Mouse (Mus musculus): ENCODE data around the gene Slc22a3.

Slc22a3 gene

DNA sequence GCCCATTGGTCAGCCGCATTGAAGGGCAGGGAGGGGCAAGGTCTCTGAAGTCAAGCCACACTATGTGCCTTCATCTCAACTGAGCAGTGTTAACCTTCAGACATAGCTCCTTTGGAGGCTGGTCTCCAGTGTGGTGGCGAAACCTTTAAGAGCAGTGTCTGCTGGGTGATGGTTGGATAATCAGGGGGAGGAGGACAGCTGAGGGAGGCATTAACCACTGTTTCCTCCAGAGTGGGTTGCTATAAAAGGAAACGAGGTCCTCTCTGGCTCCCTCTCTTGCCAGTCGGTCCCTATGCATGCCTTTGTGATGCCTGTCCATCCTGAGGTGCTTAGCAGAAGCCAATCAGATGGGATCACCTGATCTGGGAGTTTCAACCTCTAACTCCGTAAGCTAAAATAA lies 38.8 kb downstream of the Slc22a3 start:
- no peak for DNase-seq (ENCODE audit: low spot score in 2 of 2)

GRCm38 (mm10) chr17:12467642-12468041 lies 39.9 kb downstream of the Slc22a3 start:
- no peak for DNase-seq (ENCODE audit: low spot score in 2 of 2)

DNA sequence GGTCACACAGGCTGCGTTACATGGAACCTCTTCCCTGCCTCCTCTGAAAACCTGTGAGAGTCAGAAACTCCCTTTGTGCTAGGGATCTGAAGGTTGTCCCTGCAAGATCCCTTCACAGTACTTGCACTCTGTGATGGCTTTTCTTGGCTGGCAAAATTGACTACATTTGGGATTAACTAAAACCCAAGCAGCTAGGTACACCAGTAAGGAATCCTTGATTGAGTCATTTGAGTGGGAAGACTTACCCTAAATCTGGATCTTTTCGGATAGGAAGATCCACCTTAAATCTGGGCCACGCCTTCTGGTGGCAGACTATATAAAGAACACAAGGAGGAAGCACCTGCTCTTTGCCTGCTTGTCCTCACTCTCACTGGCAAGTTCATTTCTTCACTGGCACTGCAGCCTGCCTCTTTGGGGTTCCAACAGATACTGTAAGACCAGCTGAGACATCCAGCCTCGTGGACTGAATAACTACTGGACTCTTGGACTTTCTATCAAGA lies 41.0 kb downstream of the Slc22a3 start:
- no peak for DNase-seq (ENCODE audit: low spot score in 2 of 2)

GRCm38 (mm10) chr17:12461168-12461567 lies 46.3 kb downstream of the Slc22a3 start:
- no peak for DNase-seq (ENCODE audit: low spot score in 2 of 2)

DNA sequence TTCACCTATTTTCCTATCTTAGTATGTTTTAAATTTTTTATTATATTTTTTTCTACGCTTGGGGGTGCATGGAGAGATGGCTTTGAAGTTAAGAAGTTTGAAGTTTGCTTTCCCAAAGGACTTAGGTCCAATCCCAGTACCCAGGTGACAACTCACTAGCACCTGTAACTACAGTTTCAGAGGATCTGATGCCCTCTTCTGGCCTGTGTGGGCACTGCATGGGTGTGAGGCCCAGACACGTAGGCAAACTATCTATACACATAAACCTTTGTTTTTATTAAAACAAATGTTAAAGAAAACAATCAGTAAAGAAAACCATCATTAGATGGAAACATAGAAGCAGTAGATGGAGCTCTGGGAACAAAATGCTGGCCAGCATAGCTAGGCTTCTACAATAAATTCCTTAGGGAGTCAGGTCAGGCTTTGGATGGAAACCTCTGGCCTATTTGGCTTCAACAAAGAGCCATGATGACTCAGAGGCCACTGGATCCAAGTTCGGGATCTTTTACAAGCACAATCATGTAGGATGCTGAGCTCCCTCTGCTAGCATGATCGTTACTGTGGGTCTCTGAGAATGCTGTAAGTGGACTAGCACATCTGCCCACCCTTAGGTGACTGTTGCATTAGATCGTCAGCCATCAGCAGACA lies 52.2 kb downstream of the Slc22a3 start:
- peak in 1 of 2 experiments; percentile 65 for DNase-seq (ENCODE audit: low spot score in 2 of 2)

- no peak for DNase-seq (ENCODE audit: low spot score in 2 of 2)
These were observed 53.8 kb downstream of the Slc22a3 start for GRCm38 (mm10) chr17:12453691-12454090.

DNA sequence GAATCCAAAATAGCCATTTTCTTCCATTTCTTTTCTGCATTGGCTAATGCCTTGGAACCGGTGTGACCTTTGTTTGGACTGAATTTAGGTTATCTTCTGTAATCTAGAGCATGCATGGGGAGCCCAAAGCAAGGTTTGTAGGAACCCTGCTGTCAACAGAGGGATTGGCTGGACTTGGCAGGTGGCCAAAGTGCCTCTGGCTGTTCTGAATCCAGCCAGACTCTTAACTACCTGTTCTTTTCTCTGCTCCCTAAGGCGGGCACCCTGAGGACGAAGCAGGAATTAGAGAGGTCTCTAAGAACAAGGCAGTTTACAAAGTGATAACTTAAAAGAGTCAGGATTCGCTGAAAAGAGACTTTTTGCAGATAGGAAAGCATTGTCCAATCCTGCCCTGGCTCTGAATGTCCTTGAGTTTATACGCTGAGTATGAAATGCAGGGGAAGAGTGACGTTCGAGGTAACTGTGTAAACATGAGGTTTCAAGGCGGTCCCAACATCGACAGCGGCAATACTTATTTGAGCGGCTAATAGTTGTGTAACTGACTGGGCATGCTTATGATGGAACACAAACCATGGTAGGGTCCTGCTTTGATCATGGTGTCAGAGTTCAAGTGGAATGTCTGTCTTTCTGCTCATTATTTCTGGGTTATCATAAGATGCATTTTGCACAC lies 54.5 kb downstream of the Slc22a3 start:
- no peak for DNase-seq (ENCODE audit: low spot score in 2 of 2)

DNA sequence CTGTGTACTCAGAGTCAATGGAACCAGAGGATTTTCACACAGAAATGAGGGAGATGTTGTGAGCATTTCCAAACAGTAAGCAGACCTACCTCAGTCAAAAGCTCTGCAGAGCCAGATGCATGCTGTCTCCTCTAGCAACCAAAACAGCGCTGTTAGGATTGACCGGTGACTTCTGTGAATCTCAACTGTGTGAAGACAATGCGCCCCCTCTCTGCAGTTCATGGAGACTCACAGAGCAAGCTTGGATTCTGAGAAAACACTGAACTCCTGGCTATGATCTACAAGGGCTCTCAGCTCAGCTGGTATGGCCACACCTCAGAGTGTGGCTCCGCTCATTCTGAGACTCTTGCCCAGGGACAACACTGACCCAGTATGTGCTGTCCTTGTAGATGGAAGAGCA lies 56.3 kb downstream of the Slc22a3 start:
- DNase-seq (ENCODE audit: low spot score in 2 of 2) = no peak

DNA sequence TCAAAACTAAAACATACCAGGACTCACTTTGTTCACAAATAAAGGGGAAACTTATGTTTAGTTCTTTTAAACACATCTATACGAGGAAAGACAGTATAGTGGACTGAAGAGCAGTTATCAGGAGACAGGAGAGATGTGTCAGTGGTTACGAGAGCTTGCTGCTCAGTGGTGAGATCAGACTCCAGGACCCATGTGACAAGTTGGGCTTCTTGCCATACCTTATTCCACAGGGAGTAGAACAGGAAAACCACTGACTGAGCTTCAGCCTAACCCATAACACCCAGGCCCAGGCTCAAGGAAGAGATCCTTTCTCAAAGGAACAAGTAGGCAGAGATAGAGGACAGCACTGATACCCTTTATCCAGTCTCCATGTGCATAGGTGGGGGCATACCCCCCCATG lies 62.9 kb downstream of the Slc22a3 start:
- DNase-seq (ENCODE audit: low spot score in 2 of 2) = no peak

DNA sequence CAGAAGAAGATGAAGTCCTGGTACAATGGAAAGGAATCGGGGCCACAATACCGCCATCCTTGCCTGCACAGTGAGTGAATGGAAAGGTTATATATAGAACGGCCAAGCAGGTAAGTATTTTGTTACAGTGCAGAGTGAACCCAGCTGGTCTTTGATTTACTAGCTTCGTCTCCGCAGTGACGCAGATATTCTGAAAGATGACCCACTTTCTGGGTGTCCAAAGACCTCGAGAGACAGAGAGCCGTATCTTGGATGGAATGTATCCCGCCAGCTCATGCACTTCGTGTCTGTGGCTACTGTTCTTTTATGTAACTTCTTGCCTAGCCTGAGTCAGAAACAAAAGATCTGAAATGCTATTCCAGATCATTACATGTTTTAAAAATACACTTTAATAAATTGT lies 69.7 kb downstream of the Slc22a3 start:
- DNase-seq (ENCODE audit: low spot score in 2 of 2) = no peak

GRCm38 (mm10) chr17:12431707-12432106 lies 75.8 kb downstream of the Slc22a3 start:
- DNase-seq (ENCODE audit: low spot score in 2 of 2) = no peak

DNA sequence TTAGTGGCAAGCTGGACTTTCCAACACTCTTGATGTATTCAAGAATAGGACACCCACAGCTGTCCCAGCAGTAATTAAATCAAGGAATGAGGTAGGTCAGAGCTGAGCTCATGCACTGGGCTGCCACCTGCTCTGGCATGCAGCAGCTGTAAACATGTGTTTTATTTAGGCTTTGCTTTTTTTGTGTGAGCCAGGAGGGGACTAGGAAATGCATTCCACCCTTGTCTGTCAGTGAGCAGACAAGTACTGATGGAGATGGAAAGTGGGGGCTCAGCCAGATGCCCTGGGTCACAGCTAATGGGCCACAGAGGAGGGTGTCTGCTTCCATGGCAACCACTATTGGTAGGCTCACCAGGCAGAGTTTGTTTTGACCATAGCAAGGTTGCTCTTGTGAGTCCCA lies 79.1 kb downstream of the Slc22a3 start:
- DNase-seq (ENCODE audit: low spot score in 2 of 2) = no peak

DNA sequence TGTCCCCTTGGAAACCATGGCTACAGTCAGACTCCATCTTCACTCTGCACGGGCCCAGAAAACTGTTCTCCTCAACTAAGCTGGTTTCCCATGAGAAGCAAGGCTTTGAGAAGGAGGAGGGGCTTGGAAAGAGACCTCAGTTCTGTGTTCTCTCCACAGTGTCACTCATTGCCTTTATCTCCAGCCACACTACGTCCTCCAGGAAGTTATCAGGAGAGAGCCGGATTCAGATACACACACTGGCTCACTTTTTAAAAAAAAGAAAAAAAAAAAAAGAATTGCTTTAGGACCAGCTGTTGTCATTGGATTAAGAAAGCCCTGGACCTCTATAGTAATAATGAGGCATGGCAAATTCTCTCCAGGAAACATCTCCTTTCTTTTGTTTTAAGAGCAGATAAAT lies 80.3 kb downstream of the Slc22a3 start:
- no peak for DNase-seq (ENCODE audit: low spot score in 2 of 2)

DNA sequence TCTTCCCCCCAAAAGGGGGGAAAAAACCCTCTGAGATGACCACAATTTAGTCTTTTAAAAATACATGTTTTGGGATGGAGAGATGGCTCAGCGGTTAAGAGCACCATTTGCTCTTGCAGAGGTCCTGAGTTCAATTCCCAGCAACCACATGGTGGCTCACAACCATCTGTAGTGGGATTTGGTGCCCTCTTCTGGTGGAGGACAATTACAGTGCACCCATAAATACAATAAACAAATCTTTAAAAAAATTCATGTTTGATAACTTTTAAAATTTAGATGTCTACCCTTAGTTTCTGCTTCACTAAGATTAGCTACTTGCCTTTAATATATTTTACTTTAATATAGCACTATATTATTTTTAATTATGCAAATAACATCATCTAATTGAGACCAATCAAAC lies 85.4 kb downstream of the Slc22a3 start:
- DNase-seq (ENCODE audit: low spot score in 2 of 2) = no peak

DNA sequence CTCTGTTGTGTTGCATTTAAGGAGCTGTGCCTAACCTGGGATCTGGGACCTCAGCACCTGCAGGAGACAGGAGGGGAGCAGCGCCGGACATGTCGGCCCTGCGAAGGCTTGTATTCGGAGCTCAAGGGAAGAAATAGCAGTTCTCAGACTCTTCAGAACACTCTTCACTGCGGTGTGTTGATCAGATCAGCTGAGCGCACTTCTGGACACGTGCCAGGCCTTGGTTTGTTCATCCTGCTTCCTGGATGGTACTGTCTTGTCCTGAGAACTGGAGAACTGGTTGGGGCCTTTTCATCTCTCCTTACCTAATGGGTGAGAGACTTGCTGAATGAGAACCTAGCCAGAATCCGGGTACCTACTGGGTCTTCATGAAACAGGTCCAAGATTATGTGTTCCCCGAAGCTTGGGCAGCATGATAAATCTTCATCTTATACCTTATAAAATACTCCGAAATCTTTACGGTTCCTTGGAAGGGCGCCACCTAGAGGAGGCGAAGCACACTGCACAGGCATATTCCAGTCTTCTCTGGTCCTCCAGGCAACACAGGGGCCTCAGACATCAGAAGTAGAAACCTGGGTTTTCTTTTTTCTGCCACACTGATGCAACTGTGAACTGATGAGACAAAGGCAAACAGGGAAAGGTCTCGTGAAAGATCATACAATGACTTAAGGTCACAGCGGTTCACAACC lies 86.5 kb downstream of the Slc22a3 start:
- no peak for DNase-seq (ENCODE audit: low spot score in 2 of 2)

DNA sequence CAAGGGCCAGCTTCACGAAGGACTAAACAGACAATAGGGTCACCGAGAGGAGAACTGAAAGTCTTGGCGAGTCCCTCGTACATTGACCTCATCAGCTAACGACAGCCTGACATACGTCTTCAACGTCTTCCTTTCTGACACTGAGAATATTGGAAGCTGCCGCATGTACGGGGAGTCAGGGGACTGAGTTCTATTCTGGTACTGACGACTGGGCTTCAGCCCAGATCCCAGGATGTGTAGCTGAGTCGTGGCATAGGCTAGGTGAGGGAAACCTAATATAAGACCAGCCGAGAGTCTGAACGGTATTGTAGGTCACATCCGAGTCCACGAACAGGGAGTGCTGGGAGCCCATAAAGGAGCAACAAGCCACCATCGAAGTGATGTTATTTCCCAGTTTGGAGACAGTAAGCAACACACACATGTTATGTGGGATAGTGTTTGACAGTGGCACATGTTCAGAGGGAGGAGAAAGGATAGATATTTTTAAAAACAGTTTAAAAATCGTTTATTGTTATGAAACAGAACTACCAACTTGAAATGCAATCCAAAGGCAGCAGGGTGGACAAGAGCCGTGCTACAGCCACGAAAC lies 87.9 kb downstream of the Slc22a3 start:
- DNase-seq (ENCODE audit: low spot score in 2 of 2) = no peak

GRCm38 (mm10) chr17:12416250-12416895 lies 91.1 kb downstream of the Slc22a3 start:
- peak; percentile 67 to 86 for DNase-seq (ENCODE audit: low spot score in 2 of 2)

- DNase-seq (ENCODE audit: low spot score in 2 of 2) = no peak
These were observed 91.8 kb downstream of the Slc22a3 start for GRCm38 (mm10) chr17:12415741-12416140.

DNA sequence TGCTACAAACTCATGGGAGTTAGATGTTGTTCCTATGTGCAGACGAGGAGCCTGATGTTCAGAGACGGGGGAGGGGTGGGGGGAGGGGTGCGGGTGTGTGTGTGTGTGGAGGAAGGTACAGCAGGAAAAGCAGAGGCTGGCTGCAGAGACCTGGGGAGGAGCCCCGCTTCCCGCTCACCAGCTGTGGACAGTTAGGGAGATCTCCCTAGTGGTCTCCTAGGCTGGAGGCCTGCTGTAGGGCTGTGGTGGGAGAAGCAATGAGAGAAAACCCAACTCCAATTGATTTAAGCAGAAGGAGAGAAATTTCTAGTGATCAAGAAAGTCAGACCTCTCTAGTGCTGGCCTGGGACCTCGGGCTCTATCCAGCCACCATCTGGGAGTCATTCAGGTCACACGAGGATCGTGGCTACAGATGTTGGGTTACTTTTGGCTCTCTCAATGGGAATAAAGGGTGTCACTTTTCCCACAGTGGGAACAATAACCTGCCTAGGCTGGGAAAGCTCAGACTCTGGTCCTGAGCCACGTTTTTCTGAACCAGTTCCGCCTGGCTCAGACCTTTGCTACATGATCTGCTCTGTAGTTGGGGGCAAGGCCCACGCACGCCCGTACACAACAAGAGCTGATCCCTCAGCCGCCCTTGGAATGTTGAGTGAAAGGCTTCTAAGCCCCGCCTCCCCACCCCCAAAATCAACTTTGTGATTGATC lies 92.3 kb downstream of the Slc22a3 start:
- no peak for DNase-seq (ENCODE audit: low spot score in 2 of 2)

DNA sequence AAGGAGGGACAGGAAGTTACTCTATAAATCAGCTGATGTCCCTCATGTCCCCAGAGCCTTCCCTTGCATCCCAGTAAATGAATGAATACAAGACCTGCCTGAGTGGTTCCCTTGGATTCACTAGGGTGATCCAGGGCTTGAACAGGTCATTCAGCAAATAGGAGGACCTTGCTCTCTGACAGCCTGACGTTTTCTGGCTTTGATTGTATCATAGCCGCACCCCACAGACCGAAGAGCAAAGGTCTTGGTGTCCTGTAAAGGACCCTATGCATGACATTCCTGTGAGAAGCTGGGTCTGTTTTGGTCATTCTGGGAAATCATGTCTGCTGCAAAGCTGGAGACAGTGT lies 94.6 kb downstream of the Slc22a3 start:
- DNase-seq (ENCODE audit: low spot score in 2 of 2) = no peak

GRCm38 (mm10) chr17:12412181-12412890 lies 95.2 kb downstream of the Slc22a3 start:
- no peak for DNase-seq (ENCODE audit: low spot score in 2 of 2)
